Mouse (Mus musculus) kidney, postnatal 0 days (tissue): ENCODE results near the gene Emc3. TPM values are rescaled to one million over a fixed set of nuclear protein-coding genes. Genes with fewer than 3 reads are reported as not detected.

Experiments
- ATAC-seq: fragments of 200-750 bp; cut with Nextera tagmentation; replicated peaks from 2 replicates; pipeline ENCODE4 v1.8.0; 2017; ENCODE audit warnings: low read depth, moderate number of reproducible peaks, moderate TSS enrichment, moderate library complexity; ENCODE audit not compliant: low FRiP score
- DNase-seq: peaks from one replicate; pipeline ENCODE4 v3.0.0-alpha.2; 2016; ENCODE audit warnings: low spot score
- H3K27ac ChIP-seq: fragments of 300-500 bp; sonication (generic); 2 replicates; pipeline ENCODE4 v1.5.1; 2014; ENCODE audit warnings: mild to moderate bottlenecking
- H3K27me3 ChIP-seq: fragments of 300-500 bp; sonication (generic); 2 replicates; pipeline ENCODE4 v1.6.1; 2014; ENCODE audit warnings: low read length, mixed read lengths; ENCODE audit not compliant: insufficient read depth
- H3K36me3 ChIP-seq: fragments of 300-500 bp; sonication (generic); 2 replicates; pipeline ENCODE4 v1.6.1; 2014; ENCODE audit warnings: low read length, mixed read lengths; ENCODE audit not compliant: insufficient read depth
- H3K4me1 ChIP-seq: fragments of 300-500 bp; sonication (generic); replicated peaks from 2 replicates; pipeline ENCODE4 v1.6.1; 2014; ENCODE audit warnings: antibody characterized with exemption, low read length, mixed read lengths; ENCODE audit not compliant: insufficient read depth
- H3K4me2 ChIP-seq: fragments of 300-500 bp; sonication (generic); 2 replicates; pipeline ENCODE4 v1.6.1; 2014; ENCODE audit warnings: mild to moderate bottlenecking, low read length, moderate library complexity, mixed read lengths
- H3K4me3 ChIP-seq: fragments of 300-500 bp; sonication (generic); replicated peaks from 2 replicates; pipeline ENCODE4 v1.5.1; 2014; ENCODE audit warnings: low read depth, low read length
- H3K9ac ChIP-seq: fragments of 300-500 bp; sonication (generic); 2 replicates; pipeline ENCODE4 v1.6.1; 2014; ENCODE audit warnings: low read depth, low read length
- H3K9me3 ChIP-seq: fragments of 300-500 bp; sonication (generic); replicated peaks from 2 replicates; pipeline ENCODE4 v1.6.1; 2016; ENCODE audit warnings: low read length, inconsistent platforms, mixed read lengths
- CTCF ChIP-seq: IDR thresholded peaks from 2 replicates; pipeline ENCODE4 v1.5.1; 2016; ENCODE audit warnings: antibody characterized with exemption, low read depth, mild to moderate bottlenecking, moderate library complexity
- WGBS: fragments of 180-500 bp; shearing (Covaris S2); extraction: QIAGEN DNeasy Blood & Tissue Kit; methylation state at CpG from one replicate; pipeline ENCODE4 v1.1.7; 2014; 5-methylcytosine and 5-hydroxymethylcytosine counted together
- polyA plus RNA-seq: library from polyadenylated mRNA; unstranded; fragments of >200 nt; fragmentation: Nextera tagmentation; extraction: Ambion mirVana; gene quantifications from 2 replicates; pipeline ENCODE4 v1.2.1, GENCODE M21; 2015

The Emc3 gene
- 114 and 118 TPM in 2 replicates for polyA plus RNA-seq

- H3K4me3 ChIP-seq, result peak within 1 kb of the TSS; percentile 89
- H3K9ac ChIP-seq, result peak within 1 kb of the TSS; percentile 78
- DNase-seq (peak; percentile 85), ATAC-seq (peak; percentile 94)
- peaks cover 3% of the 10 kb centered on the region; the same call in 1 of the 2 replicates for H3K4me1 ChIP-seq
- under 1% methylated on average over 47 of the region's 47 CpGs for WGBS
- H3K27me3 ChIP-seq, result no peaks in the 10 kb centered on the region
- TF ChIP-seq CTCF, result 0 out of 2 replicates have a peak, but pooled peaks have one; percentile 9
- no peaks in the 10 kb centered on the region for H3K36me3 ChIP-seq
- H3K4me2 ChIP-seq, result peak within 1 kb of the TSS; percentile 64
- peak within 1 kb of the TSS; percentile 62; the same call in 1 of the 2 replicates for H3K27ac ChIP-seq
- H3K9me3 ChIP-seq, result no peaks in the 10 kb centered on the region
Observed at GRCm38 (mm10) chr6:113530932-113531839, at the start of gene Emc3, which contains the start of gene Fancd2. TSS of gene Emc3 (minus strand) at chr6:113531652. TSS of gene Fancd2 (plus strand) at chr6:113531682.

- H3K4me3 ChIP-seq, result no peak overlapping the region
- H3K27me3 ChIP-seq, result no peaks in the 10 kb centered on the region
- no peaks in the 10 kb centered on the region for H3K9me3 ChIP-seq
- DNase-seq (no peak), ATAC-seq (no peak)
- 0 out of 2 replicates have a peak, but pooled peaks cover 3% of the 10 kb centered on the region for H3K36me3 ChIP-seq
- H3K4me1 ChIP-seq, result no peaks in the 10 kb centered on the region
- no peak overlapping the region for H3K9ac ChIP-seq
- TF ChIP-seq CTCF, result no peak
- H3K27ac ChIP-seq, result no peak overlapping the region
- WGBS, result 91% methylated on average over 3 of the region's 3 CpGs
- no peak overlapping the region for H3K4me2 ChIP-seq
Observed at GRCm38 (mm10) chr6:113579306-113579705, 47.9 kb upstream of the Emc3 start.

GRCm38 (mm10) chr6:113576044-113576443, 44.6 kb upstream of the Emc3 start:
- TF ChIP-seq CTCF, result no peak
- H3K27me3 ChIP-seq, result no peaks in the 10 kb centered on the region
- ATAC-seq, result no peak
- H3K9ac ChIP-seq, result no peak overlapping the region
- no peak overlapping the region for H3K27ac ChIP-seq
- no peaks in the 10 kb centered on the region for H3K4me1 ChIP-seq
- H3K36me3 ChIP-seq, result 0 out of 2 replicates have a peak, but pooled peaks cover 3% of the 10 kb centered on the region
- DNase-seq, result no peak
- 95% methylated on average over 6 of the region's 6 CpGs for WGBS
- no peak overlapping the region for H3K4me3 ChIP-seq
- no peak overlapping the region for H3K4me2 ChIP-seq
- no peaks in the 10 kb centered on the region for H3K9me3 ChIP-seq

DNA sequence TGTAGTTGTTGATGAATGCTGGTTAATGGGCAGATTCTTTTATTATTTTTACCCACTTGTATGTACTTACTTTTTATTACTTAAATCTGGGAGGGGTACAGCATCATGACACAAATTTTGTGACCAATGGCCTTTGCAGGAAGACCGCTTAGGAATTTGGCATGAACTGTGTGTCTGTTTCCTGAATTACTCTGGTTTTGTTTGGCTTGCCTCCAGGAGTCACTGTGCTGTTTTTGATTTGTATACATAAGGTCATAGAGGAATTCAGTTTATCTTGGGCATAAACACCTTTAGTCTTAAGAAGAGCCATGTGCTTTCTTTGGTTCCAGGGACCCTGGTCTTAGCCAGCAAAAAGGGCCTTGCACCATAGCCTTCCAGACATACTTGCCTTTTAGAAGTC, 33.1 kb upstream of the Emc3 start:
- DNase-seq, result peak; percentile 16
- no peak for TF ChIP-seq CTCF
- H3K27ac ChIP-seq, result no peak overlapping the region
- H3K4me1 ChIP-seq, result no peaks in the 10 kb centered on the region
- no peak for ATAC-seq
- no peak overlapping the region for H3K9ac ChIP-seq
- H3K27me3 ChIP-seq, result no peaks in the 10 kb centered on the region
- 67% methylated on average over 1 of the region's 1 CpGs for WGBS
- no peaks in the 10 kb centered on the region for H3K36me3 ChIP-seq
- no peak overlapping the region for H3K4me2 ChIP-seq
- no peaks in the 10 kb centered on the region for H3K9me3 ChIP-seq
- no peak overlapping the region for H3K4me3 ChIP-seq

GRCm38 (mm10) chr6:113559736-113560135, 28.3 kb upstream of the Emc3 start:
- no peaks in the 10 kb centered on the region for H3K4me1 ChIP-seq
- no peaks in the 10 kb centered on the region for H3K27me3 ChIP-seq
- ATAC-seq (no peak), DNase-seq (no peak)
- H3K4me3 ChIP-seq, result no peak overlapping the region
- WGBS, result 89% methylated on average over 6 of the region's 6 CpGs
- no peaks in the 10 kb centered on the region for H3K36me3 ChIP-seq
- TF ChIP-seq CTCF, result no peak
- H3K9me3 ChIP-seq, result no peaks in the 10 kb centered on the region
- H3K27ac ChIP-seq, result no peak overlapping the region
- no peak overlapping the region for H3K9ac ChIP-seq
- no peak overlapping the region for H3K4me2 ChIP-seq

DNA sequence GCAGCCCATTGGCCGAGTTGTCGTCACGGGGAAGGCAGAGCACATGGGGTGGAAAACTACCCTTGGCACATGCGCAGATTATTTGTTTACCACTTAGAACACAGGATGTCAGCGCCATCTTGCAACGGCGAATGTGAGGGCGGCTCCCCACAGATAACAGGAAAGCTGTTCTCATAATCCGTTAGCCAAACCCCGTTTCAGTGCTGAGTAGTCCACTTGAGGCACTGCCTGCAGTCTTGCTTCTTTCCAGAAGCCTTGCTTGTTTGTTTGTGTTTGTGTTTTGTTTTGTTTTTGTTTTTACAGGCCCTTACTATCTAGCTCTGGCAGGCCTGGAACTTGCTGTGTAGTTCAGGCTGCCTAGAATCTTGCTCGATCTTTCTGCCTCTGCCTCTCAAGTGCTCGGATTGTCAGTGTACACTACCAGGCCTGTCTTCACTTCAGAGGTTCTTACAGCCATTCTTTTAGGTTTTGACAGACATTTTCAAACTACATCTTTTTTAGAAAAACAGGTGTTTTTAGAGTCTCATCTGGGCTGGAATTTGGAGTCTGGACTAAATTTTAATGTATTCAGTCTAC, 12.5 kb upstream of the Emc3 start:
- no peaks in the 10 kb centered on the region for H3K4me1 ChIP-seq
- TF ChIP-seq CTCF, result no peak
- no peak overlapping the region for H3K27ac ChIP-seq
- no peak overlapping the region for H3K4me3 ChIP-seq
- H3K36me3 ChIP-seq, result no peaks in the 10 kb centered on the region
- DNase-seq (no peak), ATAC-seq (no peak)
- no peaks in the 10 kb centered on the region for H3K9me3 ChIP-seq
- H3K9ac ChIP-seq, result no peak overlapping the region
- no peak overlapping the region for H3K4me2 ChIP-seq
- 95% methylated on average over 8 of the region's 12 CpGs for WGBS
- H3K27me3 ChIP-seq, result no peaks in the 10 kb centered on the region
